Mouse (Mus musculus): ENCODE measurements at regions not wholly inside any gene's neighbourhood (a gene's known extent, or its start where the extent isn't known, plus 50 kb on each side); places are given as distances from the start of the nearest gene placed in this dataset.

DNA sequence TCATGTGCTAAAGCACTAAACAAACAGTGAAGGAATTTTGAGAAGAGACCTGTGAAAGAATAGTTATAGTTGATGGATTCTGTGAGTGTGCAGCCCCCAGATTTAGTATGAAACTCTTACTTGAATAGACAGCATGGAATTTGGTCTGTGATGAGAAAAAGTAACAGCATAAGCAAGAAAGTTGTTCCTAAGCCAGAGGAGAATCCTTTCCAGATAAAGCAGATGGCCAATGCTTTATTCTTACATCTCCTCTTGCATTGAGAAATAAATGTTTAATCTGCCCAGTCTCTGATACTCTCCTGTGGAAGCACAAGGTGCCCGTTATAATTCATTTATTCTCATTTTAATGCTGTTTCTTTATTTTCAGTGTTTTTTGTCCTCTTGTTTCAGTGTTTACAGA lies 263.5 kb downstream of the Tecrl start:
- DNase-seq (ENCODE audit: low spot score in 2 of 2): no peak

DNA sequence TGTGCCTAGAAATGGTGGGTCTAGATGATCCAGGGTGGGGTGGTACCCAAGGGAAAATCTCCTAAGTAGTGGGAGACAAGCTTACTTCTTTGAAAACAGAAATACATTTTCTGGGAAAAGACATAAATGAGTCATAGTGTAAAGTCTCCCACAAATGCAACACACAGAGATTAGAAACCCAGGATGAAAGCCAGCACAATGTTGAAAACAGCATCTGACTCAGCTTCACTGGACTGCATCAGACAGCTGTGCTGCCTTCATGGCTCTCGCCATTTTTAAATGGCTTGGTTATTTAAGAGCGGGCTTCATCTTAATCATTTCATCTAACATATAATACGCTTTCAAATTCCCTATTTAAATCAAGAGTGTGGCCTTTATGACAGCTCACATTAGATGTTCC lies 300.2 kb downstream of the Tecrl start:
- no peak for DNase-seq (ENCODE audit: low spot score in 2 of 2)

DNA sequence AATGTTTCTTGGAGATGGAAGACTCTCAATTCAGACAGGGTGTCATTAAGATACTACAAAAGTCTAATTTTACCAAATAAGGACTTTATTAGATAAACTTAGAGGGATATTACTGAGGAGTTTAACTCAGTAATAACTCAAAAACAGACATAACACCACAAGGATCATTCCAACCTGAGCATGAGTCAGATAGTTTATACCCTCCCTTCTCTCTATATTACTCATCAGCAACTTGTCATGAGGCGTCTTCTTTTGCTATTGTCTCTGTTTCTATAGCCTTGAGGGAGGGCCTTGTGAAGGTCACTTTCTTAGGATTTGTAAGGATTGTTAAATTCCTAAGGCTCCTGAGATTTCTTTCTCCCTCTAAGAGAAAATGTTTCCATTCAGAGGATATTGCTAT lies 307.8 kb downstream of the Tecrl start:
- DNase-seq (ENCODE audit: low spot score in 2 of 2): no peak

DNA sequence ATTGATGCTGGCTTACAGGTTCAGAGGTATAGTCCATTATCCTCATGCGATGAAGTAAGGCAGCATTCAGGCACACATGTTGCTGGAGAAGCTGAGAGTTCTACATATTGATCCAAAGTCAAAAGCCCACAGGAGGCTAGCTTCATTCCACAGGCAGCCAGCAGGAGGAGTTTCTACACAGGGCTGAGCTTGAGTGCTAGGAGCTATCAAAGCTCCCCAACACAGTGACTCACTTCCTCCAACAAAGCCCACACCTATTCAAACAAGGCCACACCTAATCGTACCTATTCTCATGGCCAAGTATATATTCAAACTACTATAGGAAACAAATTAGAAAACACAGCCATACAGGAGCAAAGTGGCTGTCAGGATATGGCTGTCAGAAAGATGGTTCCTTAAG lies 325.3 kb downstream of the Tecrl start:
- no peak for DNase-seq (ENCODE audit: low spot score in 2 of 2)

DNA sequence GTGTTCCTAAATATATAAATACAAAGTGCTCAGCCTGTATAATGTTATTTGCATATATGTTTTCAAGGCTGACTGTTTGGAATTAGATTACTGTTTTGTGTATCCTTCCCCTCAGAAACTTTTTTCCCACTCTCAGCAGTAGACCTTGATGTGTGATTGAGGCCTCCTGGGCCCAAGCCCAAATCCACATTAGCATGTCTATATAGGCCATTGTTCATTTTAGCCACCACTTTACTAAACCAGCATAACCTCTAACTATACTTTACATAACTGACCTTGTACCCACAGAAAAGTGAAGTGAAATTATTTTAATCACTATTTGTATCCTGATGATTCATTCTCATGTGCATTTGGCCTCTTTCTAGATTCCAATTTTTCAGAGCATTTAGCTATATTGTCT lies 349.0 kb downstream of the Tecrl start:
- no peak for DNase-seq (ENCODE audit: low spot score in 2 of 2)

DNA sequence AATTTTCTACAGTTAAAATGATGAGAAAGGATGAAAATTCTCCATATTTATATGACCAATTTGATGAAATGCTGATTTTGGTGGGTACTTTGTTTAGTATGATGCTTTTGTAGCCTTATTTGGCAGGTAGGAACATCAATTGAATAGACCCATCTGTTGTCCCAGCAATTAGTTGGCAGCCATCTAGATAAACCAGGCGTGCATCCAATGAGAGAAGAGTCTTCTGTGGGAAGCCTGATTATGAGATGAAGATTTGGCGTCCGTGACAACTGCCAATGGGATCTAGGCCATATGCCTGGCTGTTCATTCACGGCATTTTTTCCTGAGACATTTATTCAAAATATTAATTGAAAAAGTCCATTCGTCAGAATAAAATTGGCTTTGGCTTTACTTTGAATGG lies 365.9 kb downstream of the Tecrl start:
- peak; percentile 77 to 96 for DNase-seq (ENCODE audit: low spot score in 2 of 2)

DNA sequence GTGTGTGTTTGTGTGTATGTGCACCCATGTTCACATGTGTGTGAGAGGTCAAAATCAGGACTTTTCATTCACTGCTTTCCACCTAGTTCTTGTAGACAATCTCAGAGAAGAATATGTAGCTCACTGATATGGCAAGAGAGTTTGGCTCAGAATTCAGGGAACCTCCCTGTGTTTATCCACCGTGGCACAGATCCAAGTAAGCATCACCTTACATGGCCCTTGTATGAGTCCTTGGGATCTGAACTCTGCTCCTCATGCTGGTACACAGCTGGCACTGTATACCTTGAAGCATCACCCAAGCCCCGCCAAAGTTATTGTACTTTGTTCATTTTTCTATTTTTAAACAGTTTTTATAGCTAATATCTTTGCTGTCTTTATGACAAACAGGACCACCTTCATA lies 385.7 kb downstream of the Tecrl start:
- no peak for DNase-seq (ENCODE audit: low spot score in 2 of 2)

DNA sequence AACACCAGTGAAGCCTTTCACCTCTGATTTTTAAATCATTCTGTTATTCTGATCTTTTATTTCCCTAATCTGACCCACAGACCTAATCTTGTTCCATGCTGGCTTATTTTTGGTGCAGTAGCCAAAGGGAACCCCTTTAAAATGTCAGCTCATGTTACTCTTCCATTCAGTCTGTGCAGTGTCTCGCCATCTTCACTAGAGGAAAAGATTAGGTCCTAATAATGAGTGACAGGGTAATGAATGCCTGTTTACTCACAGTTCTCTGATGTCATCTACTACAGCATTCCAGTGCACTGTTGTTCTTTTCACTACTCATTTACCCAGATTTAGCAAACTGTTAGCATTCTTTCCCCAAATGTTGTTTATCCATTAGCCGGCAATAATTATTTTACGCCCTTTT lies 388.2 kb downstream of the Tecrl start:
- DNase-seq (ENCODE audit: low spot score in 2 of 2): peak in 1 of 2 experiments; percentile 13

DNA sequence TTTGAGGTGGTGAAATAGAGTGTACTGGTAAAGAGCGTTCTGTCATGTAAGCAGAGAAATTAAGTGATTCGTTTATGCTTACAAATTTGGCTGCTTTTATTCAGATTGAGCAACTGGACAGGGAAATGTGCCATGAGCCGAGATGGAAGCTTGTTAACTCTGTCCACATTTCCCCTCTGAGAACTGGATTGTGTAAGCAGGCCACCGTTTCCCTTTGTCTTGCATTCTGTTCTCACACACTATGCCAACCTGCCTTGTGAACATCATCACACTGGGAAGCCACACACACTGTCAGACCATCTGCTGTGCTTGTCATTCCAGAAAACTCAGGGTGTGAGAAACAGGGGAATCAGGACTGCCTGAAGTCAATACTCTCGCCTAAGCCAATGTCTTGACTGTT lies 388.8 kb downstream of the Tecrl start:
- DNase-seq (ENCODE audit: low spot score in 2 of 2): peak; percentile 54 to 90

DNA sequence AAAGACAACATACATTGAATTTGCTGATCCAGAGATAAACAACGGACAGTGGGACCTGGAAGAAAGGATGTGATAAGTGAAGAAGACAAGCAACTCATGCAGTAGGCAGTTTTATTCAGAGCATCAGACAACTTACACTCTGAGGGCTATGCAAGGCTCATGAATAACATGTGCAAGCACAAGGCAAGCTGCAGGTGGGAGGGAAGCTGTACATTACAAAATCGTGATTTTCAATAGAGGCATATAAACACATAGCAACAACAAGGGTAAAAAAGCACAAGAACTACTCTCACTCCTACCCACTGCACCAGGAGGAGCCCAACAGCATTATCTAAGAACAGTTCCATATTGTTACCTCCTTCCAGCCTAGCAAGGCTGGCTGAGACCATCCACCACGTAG lies 390.5 kb downstream of the Tecrl start:
- DNase-seq (ENCODE audit: low spot score in 2 of 2): no peak

DNA sequence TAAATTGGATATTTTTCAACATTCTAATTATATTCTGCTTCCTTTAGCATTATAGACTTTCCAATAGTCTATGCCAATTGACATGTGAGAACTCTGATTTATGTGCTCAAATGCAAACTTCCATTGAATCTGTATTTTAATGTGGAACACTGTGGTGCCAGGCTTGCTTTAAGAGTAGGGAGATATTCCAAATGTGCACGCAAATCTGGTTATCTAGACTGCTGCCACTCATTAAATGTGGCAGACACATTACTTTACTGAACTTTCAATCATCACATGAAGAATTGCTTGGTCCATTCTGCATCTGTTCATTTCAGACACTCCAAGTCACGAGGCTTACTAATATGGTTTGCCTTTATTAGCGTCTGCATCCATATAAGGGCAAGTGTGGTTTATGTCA lies 399.0 kb downstream of the Tecrl start:
- DNase-seq (ENCODE audit: low spot score in 2 of 2): no peak

DNA sequence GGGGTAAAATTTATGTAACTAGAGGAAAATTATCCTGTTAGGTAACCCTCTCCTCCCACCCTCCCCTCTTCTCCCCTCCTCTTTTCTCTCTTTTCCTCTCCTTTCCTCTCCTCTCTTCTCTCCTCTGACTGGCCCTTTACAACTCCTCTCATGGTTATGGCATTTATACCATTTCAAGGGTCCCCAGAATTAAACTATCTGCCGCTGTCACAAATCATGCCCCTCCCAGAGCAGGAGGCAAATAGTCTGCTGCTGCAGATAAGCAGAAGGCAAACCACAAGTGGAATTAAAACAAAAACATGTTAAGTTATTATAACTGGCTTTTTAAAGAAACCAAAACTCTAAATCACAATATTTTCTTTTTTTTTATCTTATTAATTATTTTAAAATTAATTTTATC lies 407.9 kb downstream of the Tecrl start:
- no peak for DNase-seq (ENCODE audit: low spot score in 2 of 2)

DNA sequence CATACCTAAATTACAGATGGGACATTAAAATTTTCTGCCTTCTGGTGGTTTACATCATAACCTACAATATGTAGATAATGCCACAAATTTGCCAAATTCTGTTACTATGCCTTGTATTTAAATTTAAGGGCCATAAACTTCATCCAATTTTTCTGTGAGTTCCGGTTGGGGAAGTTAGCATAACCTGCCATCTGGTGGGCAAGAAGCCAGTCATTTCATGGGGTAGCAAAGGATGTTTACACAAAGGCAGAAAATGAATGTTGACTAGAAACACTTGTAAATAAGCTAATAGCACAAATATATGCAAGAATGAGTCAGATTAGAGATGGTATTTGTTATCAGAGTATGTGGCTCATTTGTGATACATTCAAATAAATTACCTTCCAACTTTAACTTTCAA lies 415.2 kb downstream of the Tecrl start:
- no peak for DNase-seq (ENCODE audit: low spot score in 2 of 2)

DNA sequence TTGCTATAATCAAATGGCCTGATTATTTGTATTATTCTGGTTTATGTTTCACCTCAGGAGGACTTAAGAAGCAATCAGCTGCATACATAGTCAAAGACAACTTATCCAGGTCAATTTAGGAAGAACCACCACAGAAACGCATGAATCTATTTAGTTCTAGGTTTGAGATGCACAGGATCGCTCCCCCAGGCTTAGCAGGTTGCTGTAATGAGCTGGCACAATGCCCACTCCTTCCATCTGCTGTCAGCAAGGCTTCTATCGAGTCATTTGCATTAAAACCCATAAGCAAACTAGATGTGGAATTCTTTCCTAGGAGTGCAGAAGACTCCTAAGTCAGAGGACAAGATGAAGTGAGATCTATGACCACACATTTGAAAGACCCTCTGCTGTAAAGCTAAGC lies 455.6 kb downstream of the Tecrl start:
- peak; percentile 31 to 73 for DNase-seq (ENCODE audit: low spot score in 2 of 2)

DNA sequence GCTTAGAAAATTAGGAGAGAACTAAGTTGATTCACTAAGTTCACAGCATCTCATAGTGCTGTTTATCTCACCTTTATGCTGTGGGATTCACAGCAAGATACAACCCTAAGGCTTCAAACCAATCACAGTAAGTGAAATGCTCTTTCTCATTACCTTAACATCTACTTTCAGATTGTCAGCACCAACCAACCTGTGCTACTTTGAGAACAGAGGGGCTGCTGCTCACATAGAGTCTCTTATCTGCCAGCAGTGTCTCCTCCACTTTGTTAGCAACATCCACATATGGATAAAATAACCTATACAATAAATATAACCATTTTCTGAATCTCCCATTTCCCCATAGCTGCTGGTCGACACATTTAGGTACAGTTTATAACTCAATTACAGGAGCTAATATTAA lies 456.1 kb downstream of the Tecrl start:
- no peak for DNase-seq (ENCODE audit: low spot score in 2 of 2)

DNA sequence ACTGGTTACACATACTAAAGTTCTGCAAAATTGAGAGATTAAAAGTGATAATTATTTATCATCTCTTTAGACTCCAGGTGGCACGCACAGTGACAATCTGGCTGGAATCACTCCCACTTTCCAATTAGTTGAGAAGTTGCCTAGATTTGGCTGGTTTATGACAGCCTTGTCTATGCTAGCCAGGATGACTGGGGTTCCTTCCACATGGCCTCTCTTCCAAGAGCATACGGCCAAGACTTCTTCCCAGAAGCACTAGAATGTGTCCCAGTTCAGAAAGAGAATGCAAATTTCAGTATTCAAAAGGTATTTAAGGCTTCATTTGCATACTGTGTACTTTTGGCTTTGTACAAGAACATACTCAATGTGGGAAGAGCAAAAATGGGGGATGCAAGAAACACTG lies 456.6 kb downstream of the Tecrl start:
- DNase-seq (ENCODE audit: low spot score in 2 of 2): peak; percentile 54 to 91

DNA sequence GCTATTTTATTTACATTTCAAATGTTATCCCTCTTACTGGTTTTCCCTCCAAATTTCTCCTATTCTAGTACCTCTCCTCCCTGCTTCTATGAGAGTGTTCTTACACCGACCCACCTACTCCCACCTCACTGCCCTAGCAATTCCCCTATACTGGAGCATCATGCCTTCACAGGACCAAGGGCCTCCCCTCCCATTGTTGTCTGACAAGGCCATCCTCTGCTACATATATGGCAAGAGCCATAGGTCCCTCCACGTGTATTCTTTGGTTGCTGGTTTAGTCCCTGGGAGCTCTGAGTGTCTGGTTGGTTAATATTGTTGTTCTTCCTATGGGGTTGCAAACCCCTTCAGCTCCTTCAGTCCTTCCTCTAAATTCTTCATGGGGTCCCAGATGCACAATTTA lies 485.7 kb downstream of the Tecrl start:
- DNase-seq (ENCODE audit: low spot score in 2 of 2): no peak

DNA sequence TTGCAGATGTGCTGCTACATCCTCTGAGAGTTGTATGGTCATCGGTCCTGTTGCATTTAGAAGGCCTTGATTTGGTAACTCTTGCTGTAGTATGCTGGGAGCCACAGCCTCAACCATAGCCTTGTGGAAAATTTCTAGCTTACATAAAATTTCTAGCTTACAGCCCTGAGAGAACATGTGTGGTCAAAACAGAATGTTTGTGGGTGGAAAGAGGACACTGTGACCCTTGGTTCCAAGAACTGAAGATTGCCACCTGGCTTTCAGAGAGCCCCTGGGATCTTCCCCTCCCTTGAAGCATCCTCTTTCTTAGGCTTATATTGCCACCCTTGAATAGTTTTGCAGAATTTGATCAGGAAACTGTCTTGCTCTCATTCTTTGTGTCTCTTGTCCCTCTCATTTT lies 490.6 kb downstream of the Tecrl start:
- DNase-seq (ENCODE audit: low spot score in 2 of 2): no peak

DNA sequence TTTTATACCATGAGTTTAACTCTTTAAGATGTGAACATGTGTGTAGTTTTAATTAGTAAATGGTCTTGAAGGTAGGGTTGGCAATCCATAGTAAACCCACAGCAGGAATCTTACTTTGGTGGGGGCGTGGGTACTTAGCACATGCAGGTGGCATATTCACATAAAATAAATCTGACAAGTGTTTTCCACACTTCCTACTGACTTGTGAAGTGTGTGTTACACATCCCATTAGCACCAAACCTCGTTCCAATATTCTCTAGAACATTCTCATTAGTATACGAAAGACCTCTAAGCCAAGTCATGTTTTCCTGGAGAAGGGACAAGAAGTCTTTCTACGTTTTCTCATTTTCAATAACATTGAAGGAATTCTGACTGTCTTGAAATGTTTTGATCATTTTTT lies 529.7 kb downstream of the Tecrl start:
- DNase-seq (ENCODE audit: low spot score in 2 of 2): no peak

DNA sequence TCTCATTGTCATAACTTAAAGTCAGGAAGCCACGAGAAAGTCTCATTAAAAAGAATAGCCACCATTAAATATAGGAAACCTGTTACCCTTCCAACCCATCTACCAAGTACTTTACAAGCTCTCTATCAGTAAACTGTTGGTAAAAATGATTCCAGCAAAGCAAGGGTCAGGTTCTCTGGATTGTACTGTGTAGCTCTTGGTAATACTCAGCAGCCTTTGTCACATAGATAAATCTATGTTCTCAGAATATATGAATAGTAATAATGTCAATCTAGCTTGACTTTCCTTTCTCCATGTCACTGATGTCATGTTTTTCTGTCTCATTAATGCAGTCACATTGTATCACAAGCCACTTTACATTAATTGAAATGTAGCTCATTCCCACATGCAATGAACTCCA lies 561.8 kb downstream of the Tecrl start:
- DNase-seq (ENCODE audit: low spot score in 2 of 2): no peak

All from layer of hippocampus, postnatal 14 days (tissue).